Mouse (Mus musculus): ENCODE data around the gene Olfr1080. TPM values are rescaled to one million over a fixed set of nuclear protein-coding genes. Genes with fewer than 3 reads are reported as not detected.
"Not testable (repeated sequence)": the region's sequence is repeated elsewhere in the genome, so short reads cannot be mapped to it uniquely, and the experiment has no call there.

The Olfr1080 gene
- polyA plus RNA-seq (2016; fragmentation: Nextera tagmentation; extraction: Ambion mirVana) = not detected in 2 replicates

GRCm38 (mm10) chr2:86558135-86558534 is at the start of gene Olfr1080:
Gene Olfr1080, minus strand, starts transcription at chr2:86558235.
- H3K27me3 ChIP-seq (replicated peaks); H3K4me1 ChIP-seq (replicated peaks); H3K4me2 ChIP-seq; H3K4me3 ChIP-seq; H3K9me3 ChIP-seq (replicated peaks); H3K27ac ChIP-seq (ENCODE audit: poor library complexity, severe bottlenecking); H3K36me3 ChIP-seq; H3K9ac ChIP-seq; ATAC-seq (ENCODE audit: insufficient number of reproducible peaks, low FRiP score): not testable (repeated sequence)

GRCm38 (mm10) chr2:86598866-86599265 is 40.8 kb upstream of the Olfr1080 start, which contains the start of gene Olfr1082:
Gene Olfr1082, minus strand, starts transcription at chr2:86598966.
- not testable (repeated sequence) for H3K36me3 ChIP-seq; H3K9ac ChIP-seq; H3K4me2 ChIP-seq; ATAC-seq (ENCODE audit: insufficient number of reproducible peaks, low FRiP score); H3K4me1 ChIP-seq (replicated peaks); H3K27ac ChIP-seq (ENCODE audit: poor library complexity, severe bottlenecking); H3K4me3 ChIP-seq; H3K9me3 ChIP-seq (replicated peaks); H3K27me3 ChIP-seq (replicated peaks)
- WGBS = 27% methylated on average over 1 of the region's 1 CpGs

GRCm38 (mm10) chr2:86542380-86542779 is 15.7 kb downstream of the Olfr1080 start, which contains the start of gene Olfr1079:
Gene Olfr1079, minus strand, starts transcription at chr2:86542480.
- no peak within 1 kb of the TSS for H3K9ac ChIP-seq

GRCm38 (mm10) chr2:86530991-86531390 is 27.0 kb downstream of the Olfr1080 start:
- ATAC-seq (ENCODE audit: insufficient number of reproducible peaks, low FRiP score) = no peak
- H3K9ac ChIP-seq = no peak overlapping the region

More at GRCm38 (mm10) chr2:86542380-86542779, 15.7 kb downstream of the Olfr1080 start, which contains the start of gene Olfr1079:
- Histone ChIP-seq H3K9me3 (replicated peaks) (no peaks in the 10 kb centered on the region), H3K27ac (ENCODE audit: poor library complexity, severe bottlenecking) (no peak within 1 kb of the TSS), H3K4me2 (no peak within 1 kb of the TSS), H3K36me3 (no peaks in the 10 kb centered on the region), H3K27me3 (replicated peaks) (no peaks in the 10 kb centered on the region), H3K4me3 (no peak within 1 kb of the TSS), H3K4me1 (replicated peaks) (no peaks in the 10 kb centered on the region)
- no peak for ATAC-seq (ENCODE audit: insufficient number of reproducible peaks, low FRiP score)
- 66% methylated on average over 1 of the region's 1 CpGs for WGBS

GRCm38 (mm10) chr2:86508161-86508560 is 49.9 kb downstream of the Olfr1080 start, which contains the start of gene Olfr1076:
Gene Olfr1076, plus strand, starts transcription at chr2:86508461.
- no peak for ATAC-seq (ENCODE audit: insufficient number of reproducible peaks, low FRiP score)
- no peaks in the 10 kb centered on the region for H3K36me3 ChIP-seq
- H3K4me3 ChIP-seq = no peak within 1 kb of the TSS
- no peak within 1 kb of the TSS for H3K9ac ChIP-seq
- no peak within 1 kb of the TSS for H3K27ac ChIP-seq (ENCODE audit: poor library complexity, severe bottlenecking)
- no peaks in the 10 kb centered on the region for H3K4me1 ChIP-seq (replicated peaks)
- H3K4me2 ChIP-seq = no peak within 1 kb of the TSS
- WGBS = 80% methylated on average over 1 of the region's 1 CpGs
- H3K9me3 ChIP-seq (replicated peaks) = no peaks in the 10 kb centered on the region
- H3K27me3 ChIP-seq (replicated peaks) = no peaks in the 10 kb centered on the region

More at GRCm38 (mm10) chr2:86530991-86531390, 27.0 kb downstream of the Olfr1080 start:
- Histone ChIP-seq H3K27me3 (replicated peaks) (no peaks in the 10 kb centered on the region), H3K27ac (ENCODE audit: poor library complexity, severe bottlenecking) (no peak overlapping the region), H3K4me2 (no peak overlapping the region), H3K9me3 (replicated peaks) (no peaks in the 10 kb centered on the region), H3K4me3 (no peak overlapping the region), H3K36me3 (no peaks in the 10 kb centered on the region), H3K4me1 (replicated peaks) (no peaks in the 10 kb centered on the region)
- 68% methylated on average over 1 of the region's 1 CpGs for WGBS

Other genes starting within 250 kb of the Olfr1080 start
- not detected in 2 replicates for gene Olfr1053, start 243.0 kb downstream of the Olfr1080 start, polyA plus RNA-seq (2016; fragmentation: Nextera tagmentation; extraction: Ambion mirVana)
- gene Olfr1054, start 222.8 kb downstream of the Olfr1080 start, polyA plus RNA-seq (2016; fragmentation: Nextera tagmentation; extraction: Ambion mirVana) = not detected in 2 replicates
- not detected in 2 replicates for gene Olfr1055, start 208.0 kb downstream of the Olfr1080 start, polyA plus RNA-seq (2016; fragmentation: Nextera tagmentation; extraction: Ambion mirVana)
- not detected in 2 replicates for gene Olfr1056, start 195.8 kb downstream of the Olfr1080 start, polyA plus RNA-seq (2016; fragmentation: Nextera tagmentation; extraction: Ambion mirVana)
- gene Olfr1057, start 179.8 kb downstream of the Olfr1080 start, polyA plus RNA-seq (2016; fragmentation: Nextera tagmentation; extraction: Ambion mirVana) = not detected in 2 replicates
- not detected in 2 replicates for gene Olfr1058, start 169.7 kb downstream of the Olfr1080 start, polyA plus RNA-seq (2016; fragmentation: Nextera tagmentation; extraction: Ambion mirVana)
- gene Olfr1061, start 144.2 kb downstream of the Olfr1080 start, polyA plus RNA-seq (2016; fragmentation: Nextera tagmentation; extraction: Ambion mirVana) = not detected in 2 replicates
- gene Olfr1062, start 131.5 kb downstream of the Olfr1080 start, polyA plus RNA-seq (2016; fragmentation: Nextera tagmentation; extraction: Ambion mirVana) = not detected in 2 replicates
- gene Olfr1065, start 107.6 kb downstream of the Olfr1080 start, polyA plus RNA-seq (2016; fragmentation: Nextera tagmentation; extraction: Ambion mirVana) = not detected in 2 replicates
- gene Olfr1066, start 102.0 kb downstream of the Olfr1080 start, polyA plus RNA-seq (2016; fragmentation: Nextera tagmentation; extraction: Ambion mirVana) = not detected in 2 replicates
- not detected in 2 replicates for gene Olfr228, start 70.8 kb downstream of the Olfr1080 start, polyA plus RNA-seq (2016; fragmentation: Nextera tagmentation; extraction: Ambion mirVana)
- gene Olfr1076, start 49.8 kb downstream of the Olfr1080 start, polyA plus RNA-seq (2016; fragmentation: Nextera tagmentation; extraction: Ambion mirVana) = not detected in 2 replicates
- not detected in 2 replicates for gene Olfr1079, start 15.8 kb downstream of the Olfr1080 start, polyA plus RNA-seq (2016; fragmentation: Nextera tagmentation; extraction: Ambion mirVana)
- not detected in 2 replicates for gene Olfr1082, start 40.7 kb upstream of the Olfr1080 start, polyA plus RNA-seq (2016; fragmentation: Nextera tagmentation; extraction: Ambion mirVana)
- not detected in 2 replicates for gene Olfr1084, start 81.5 kb upstream of the Olfr1080 start, polyA plus RNA-seq (2016; fragmentation: Nextera tagmentation; extraction: Ambion mirVana)
- not detected in 2 replicates for gene Olfr1085, start 103.8 kb upstream of the Olfr1080 start, polyA plus RNA-seq (2016; fragmentation: Nextera tagmentation; extraction: Ambion mirVana)
- not detected in 2 replicates for gene Olfr1086, start 121.9 kb upstream of the Olfr1080 start, polyA plus RNA-seq (2016; fragmentation: Nextera tagmentation; extraction: Ambion mirVana)
- not detected in 2 replicates for gene Olfr1087, start 140.2 kb upstream of the Olfr1080 start, polyA plus RNA-seq (2016; fragmentation: Nextera tagmentation; extraction: Ambion mirVana)
- gene Olfr1089, start 175.5 kb upstream of the Olfr1080 start, polyA plus RNA-seq (2016; fragmentation: Nextera tagmentation; extraction: Ambion mirVana) = not detected in 2 replicates
- not detected in 2 replicates for gene Olfr1090, start 200.8 kb upstream of the Olfr1080 start, polyA plus RNA-seq (2016; fragmentation: Nextera tagmentation; extraction: Ambion mirVana)
- gene Olfr1093, start 224.2 kb upstream of the Olfr1080 start, polyA plus RNA-seq (2016; fragmentation: Nextera tagmentation; extraction: Ambion mirVana) = not detected in 2 replicates